Mouse (Mus musculus) cortical plate, adult 2 months (tissue): ENCODE results near the gene Sec24b. TPM values are rescaled to one million over a fixed set of nuclear protein-coding genes. Genes with fewer than 3 reads are reported as not detected.

Source experiments
- H3K27ac ChIP-seq: fragments of 200-500 bp; 2 replicates; pipeline ENCODE4 v1.5.1; 2012; ENCODE audit warnings: low read length, control low read depth, inconsistent platforms; ENCODE audit not compliant: insufficient read depth
- H3K4me1 ChIP-seq: fragments of 200-500 bp; 2 replicates; pipeline ENCODE4 v1.6.1; 2011; ENCODE audit warnings: low read length; ENCODE audit not compliant: control insufficient read depth, insufficient read depth
- H3K4me3 ChIP-seq: fragments of 200-500 bp; 2 replicates; pipeline ENCODE4 v1.5.1; 2011; ENCODE audit warnings: mild to moderate bottlenecking, low read length, control low read depth; ENCODE audit not compliant: insufficient read depth
- CTCF ChIP-seq: fragments of 200-500 bp; IDR thresholded peaks from 2 replicates; pipeline ENCODE4 v1.5.1; 2011; ENCODE audit warnings: mild to moderate bottlenecking, control low read depth, low read length; ENCODE audit not compliant: insufficient read depth; ENCODE audit errors: extremely low read depth
- POLR2A ChIP-seq: fragments of 200-500 bp; IDR thresholded peaks from 2 replicates; pipeline ENCODE4 v1.6.1; 2011; ENCODE audit warnings: mild to moderate bottlenecking, low read length, control low read depth; ENCODE audit not compliant: insufficient read depth; ENCODE audit errors: extremely low read depth
- polyA plus RNA-seq: library from polyadenylated mRNA; depleted of rRNA; stranded (reverse); fragments of >200 nt; gene quantifications from 2 replicates; pipeline ENCODE4 v1.2.3, GENCODE M21; 2012

Sec24b gene
- polyA plus RNA-seq, 1 experiment: 53.8 TPM

DNA sequence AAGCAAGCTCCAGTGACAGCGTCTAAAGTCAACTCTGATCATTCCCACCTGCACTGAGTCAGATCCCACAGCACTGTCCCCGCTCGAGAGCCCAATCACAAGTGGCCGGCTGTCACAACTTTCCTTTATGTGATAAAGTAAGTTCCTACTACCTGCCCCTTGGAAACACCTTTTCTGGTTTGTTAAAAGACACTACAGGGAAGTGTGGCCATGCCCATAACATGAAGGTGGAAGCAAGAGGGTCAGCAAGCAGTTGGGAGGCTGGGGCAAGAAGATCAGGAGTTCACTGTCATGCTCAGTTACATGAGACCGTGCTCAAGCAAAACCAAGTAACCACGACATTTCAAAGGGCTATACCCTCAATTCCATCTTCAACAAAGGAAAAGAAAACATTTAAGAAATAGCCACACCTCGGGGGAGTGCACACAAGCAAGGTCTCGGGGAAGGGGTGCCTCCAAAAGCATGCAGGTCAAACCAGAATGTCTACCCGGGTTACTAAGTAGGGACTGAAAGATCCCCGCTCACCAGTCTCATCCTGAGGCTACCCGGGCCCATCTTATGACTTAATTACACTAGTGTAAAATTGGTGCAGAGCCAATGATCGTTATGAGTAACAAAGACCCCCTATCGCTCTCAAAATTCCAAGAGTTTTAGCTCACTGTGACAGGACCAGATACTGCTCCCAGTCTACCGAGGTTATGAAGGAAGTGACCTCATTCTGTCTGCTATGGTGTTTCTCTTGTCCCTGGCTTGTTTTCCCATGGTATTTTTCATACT, 3.6 kb downstream of the Sec24b start:
- no peak for TF ChIP-seq CTCF
- TF ChIP-seq POLR2A: no peak
- H3K4me3 ChIP-seq: no peak overlapping the region
- H3K27ac ChIP-seq: no peak overlapping the region
- H3K4me1 ChIP-seq: peaks cover 11% of the 10 kb centered on the region

DNA sequence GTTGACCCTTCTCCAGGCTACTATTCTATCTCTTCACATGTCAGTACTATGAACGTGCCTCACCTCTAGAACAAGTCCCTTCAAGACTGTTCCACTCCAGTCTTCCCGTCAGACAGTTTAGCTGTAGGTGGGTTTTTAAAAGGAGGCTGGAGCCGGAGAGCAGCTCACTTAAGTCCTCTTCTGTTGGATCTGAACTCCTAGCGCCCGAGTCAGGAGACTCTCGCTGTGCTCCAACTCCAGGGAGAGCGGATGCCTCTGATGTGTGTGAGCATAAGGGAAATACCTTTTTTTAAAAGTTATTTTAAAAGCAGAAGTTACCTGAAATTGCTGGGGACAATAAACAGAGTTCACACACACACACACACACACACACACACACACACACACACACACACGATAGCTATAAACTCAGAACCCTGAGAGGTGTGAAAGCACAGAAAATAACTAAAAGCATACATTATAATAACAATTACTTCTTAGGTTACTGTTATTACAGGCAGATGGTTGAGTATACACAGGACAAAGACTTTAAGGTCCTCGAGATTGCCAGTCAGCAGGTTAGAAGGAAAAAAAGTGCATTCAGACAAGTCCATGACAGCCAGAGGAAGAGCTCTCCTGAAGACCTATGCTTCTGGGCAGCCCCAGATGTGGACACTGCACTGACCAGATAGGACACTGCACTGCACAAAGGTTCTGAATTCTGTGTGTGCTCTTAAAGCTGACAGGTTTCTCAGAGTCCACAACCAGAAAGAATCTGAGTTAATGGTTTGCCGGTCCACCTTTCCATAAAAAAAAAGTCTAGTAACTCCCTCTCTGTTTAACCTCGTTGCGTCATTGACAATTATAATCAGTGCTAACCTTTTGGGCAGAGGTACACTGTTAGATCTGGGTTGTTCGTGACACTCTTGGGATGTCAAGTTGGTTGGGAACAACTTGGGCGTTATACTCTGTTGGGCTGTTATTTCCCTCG, 5.7 kb downstream of the Sec24b start:
- Histone ChIP-seq H3K27ac (no peak overlapping the region), H3K4me1 (peaks cover 14% of the 10 kb centered on the region), H3K4me3 (no peak overlapping the region)
- no peak for TF ChIP-seq POLR2A
- TF ChIP-seq CTCF: no peak

DNA sequence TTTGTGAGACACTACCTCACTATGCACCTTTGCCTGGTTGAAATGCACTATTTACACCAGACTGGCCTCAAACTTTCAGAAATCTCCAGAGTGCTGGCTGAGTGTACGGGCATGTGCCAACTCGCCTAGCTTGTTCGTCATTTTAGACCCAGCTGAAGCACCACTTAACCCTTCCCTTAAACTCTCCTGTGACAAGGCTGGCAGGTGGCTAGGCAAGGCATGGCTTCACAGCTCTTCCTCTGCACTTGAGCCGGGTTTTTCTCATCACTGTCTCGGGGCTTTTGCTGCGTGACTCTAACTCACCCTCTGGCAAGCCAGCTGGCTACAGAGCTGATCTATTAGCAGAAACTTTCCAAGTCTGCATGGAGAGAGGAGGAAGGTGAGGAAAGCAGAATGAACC, 6.8 kb downstream of the Sec24b start:
- Histone ChIP-seq H3K4me1 (peaks cover 14% of the 10 kb centered on the region), H3K27ac (no peak overlapping the region), H3K4me3 (no peak overlapping the region)
- no peak for TF ChIP-seq POLR2A
- TF ChIP-seq CTCF: no peak

DNA sequence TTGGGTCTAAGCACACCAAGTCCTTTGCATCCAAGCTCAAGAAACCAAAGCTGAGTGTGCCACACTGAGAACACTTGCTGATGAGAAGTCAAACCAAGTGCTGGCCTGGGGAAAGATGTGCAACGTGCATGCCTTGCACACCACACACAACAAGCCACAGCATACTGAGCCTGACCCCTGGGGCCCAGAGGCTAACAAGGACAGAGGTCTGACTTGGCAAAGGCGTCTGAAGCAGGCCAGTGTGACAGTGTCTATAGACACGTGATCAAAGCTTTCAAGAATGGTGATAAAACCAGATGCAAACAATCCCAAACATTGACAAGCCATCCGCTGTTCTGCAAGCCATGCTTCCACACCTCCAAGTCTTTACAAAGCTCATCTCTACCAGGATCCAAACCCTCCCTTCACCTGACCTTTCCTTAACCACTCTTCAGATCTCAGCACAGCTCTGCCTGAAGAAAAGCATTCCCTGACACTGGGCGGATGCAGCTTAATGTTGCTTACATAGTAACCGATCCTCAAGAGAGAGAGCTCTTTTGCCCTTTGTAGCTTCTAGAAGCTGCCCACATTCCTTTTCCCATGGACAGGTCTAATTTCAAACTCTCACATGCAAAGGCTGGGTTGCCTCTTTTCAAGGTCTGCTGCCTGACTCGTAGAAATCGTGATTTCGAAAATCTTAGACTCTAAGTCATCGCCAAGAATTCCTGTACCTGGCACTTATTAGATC, 7.8 kb downstream of the Sec24b start:
- Histone ChIP-seq H3K27ac (no peak overlapping the region), H3K4me1 (peaks cover 13% of the 10 kb centered on the region)
- TF ChIP-seq POLR2A (no peak), CTCF (no peak)

DNA sequence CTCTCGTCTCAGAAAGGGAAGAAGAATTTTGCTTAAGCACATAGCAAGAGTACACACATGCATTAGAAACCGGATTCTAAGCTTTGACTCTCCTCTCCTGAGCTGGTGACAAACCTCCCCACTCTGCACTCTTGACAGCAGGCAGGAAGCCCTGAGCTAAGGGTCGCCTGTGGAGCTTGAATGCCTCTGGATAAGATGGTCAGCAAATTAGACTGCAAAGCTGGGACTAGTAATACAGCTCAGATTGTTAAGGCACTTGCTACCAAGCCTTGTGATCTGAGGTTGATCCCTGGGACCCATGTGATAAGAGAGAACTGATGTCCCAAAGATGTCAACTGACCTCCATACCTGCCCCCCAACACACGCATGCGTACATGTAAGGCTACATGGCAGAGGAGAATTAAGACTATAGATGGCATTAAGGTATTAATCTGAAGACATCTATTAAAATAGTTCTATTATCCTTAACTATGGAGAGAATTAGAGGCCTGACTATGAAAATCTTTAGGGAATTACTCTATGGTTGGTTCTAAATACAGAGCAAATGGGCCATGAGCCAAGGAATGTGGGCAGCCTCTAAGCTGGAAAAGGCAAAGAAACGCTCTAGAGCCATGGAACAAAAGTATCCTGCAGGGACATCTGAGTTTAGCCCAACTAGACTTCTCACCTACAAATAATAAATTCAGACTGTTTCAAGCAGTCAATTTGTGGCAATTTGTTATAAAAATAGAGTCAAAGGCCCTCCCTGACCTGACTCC, 8.6 kb downstream of the Sec24b start:
- peaks cover 11% of the 10 kb centered on the region for H3K4me1 ChIP-seq
- TF ChIP-seq CTCF (no peak), POLR2A (no peak)
- no peak overlapping the region for H3K4me3 ChIP-seq
- no peak overlapping the region for H3K27ac ChIP-seq

More for the DNA sequence above, 7.8 kb downstream of the Sec24b start:
- no peak overlapping the region for H3K4me3 ChIP-seq

DNA sequence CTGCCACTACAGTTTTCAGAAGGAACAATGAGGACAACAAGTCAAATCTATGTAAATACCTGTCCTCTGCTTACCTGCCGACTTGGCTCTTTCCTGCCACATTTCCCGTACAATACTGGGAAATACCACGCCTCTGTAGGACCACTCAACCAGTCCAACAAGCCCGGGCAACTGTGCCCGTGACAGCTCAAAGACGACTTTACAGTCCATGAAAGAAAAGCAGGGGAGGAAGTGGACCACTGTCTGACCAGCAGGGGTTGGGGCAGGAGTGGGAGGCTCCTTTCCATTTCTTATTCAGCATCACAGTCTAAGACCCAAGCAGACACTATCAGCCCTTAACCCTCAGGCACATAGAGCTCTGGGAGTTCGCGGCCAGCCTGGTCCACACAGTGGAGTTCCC, 9.2 kb downstream of the Sec24b start:
- TF ChIP-seq CTCF (no peak), POLR2A (no peak)
- no peak overlapping the region for H3K27ac ChIP-seq
- no peak overlapping the region for H3K4me3 ChIP-seq
- H3K4me1 ChIP-seq: peaks cover 11% of the 10 kb centered on the region

DNA sequence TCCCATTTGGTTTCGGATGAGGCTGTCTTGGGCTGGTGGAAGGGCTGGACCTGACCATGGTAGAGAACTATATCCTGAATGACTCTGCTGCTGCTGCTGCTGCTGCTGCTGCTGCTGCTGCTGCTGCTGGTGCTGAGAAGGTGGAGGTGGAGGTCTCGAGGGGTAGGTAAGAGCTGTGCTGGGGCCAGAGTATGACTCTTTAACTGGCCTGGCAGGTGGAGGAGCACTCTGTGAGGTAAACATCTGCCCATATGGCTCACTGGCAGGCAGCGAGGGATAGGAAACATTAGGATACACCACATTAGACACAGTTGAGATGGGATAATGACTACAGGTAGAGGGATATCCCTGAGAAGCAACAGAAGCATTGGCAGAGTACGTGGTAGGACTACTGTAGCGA, 20.6 kb downstream of the Sec24b start:
- no peak for TF ChIP-seq POLR2A
- no peak for TF ChIP-seq CTCF
- Histone ChIP-seq H3K27ac (no peak overlapping the region), H3K4me3 (no peak overlapping the region), H3K4me1 (no peaks in the 10 kb centered on the region)

DNA sequence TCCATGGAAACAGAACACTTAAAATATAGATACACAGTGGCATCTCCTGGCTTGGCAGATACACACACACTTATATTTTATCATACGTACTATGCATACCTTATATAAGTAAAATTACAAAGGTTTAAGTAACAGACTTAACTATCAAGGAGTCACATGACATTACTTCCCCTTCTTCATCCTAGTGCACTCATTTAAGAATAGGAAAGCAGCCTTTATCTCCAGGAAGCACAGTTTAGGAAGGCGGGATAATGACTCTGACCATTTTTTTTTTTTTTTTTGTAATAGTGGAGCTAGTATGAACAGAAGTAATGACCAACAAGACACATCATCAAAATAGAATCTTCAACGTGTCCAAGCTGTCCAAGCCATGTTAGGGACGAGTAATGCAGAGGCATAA, 21.3 kb downstream of the Sec24b start:
- no peak overlapping the region for H3K4me3 ChIP-seq
- no peaks in the 10 kb centered on the region for H3K4me1 ChIP-seq
- no peak for TF ChIP-seq POLR2A
- no peak for TF ChIP-seq CTCF

DNA sequence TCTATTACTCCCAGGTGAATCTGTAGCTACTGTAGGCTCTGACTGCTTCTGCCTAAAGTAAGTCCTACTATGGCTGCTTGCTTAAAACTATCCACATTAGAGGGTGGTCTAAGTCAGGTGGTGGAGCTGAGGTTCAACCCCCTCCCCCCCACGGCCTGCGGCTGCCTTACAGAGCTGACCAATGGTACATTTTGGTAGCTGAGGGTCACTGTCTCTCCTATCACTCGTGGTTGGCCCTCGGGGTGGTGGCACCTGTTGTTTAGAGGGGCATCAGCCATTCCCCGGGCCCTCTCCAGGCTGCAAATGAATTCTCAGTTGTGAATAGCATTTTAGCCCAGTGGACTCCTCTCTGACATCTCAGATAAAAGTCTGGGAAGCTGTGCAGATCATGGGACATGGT, 32.6 kb downstream of the Sec24b start:
- Histone ChIP-seq H3K4me1 (peaks cover 2% of the 10 kb centered on the region), H3K4me3 (no peak overlapping the region), H3K27ac (no peak overlapping the region)
- TF ChIP-seq CTCF: no peak

More for the DNA sequence above, 21.3 kb downstream of the Sec24b start:
- no peak overlapping the region for H3K27ac ChIP-seq
